Comparison of ENCODE assay signal across 9 mouse cellular contexts in the genomic region with DNA sequence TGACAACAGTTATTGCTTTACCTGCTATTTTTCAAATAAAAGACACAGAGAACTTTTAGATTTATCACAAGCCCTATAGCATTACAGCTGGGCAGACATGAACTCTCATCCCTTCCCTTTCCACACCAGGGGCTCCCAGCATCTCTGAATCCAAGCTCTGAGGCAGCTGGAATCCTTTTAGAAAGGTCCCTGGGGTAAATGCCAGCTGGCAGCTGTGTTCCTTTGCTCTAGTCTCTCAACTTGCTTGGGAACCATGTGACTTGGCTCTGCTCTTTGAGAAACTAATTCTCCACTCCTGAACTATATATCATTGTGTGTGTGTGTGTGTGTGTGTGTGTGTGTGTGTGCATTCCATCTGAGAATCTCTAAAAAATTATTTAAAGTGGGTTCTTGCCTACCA. TPM values are rescaled to one million over a fixed set of nuclear protein-coding genes. Genes with fewer than 3 reads are reported as not detected.
DNase-seq lines count a peak whose midpoint lies in the region; ATAC-seq lines count a peak whose summit lies in the region.
"Had no signal": no experiment of that assay in that cellular context is flagged by ENCODE, and none has a peak within 500 bp of the region (broad histone marks: within the 10 kb centered on the region; RNA-seq: fewer than 3 reads in every experiment).

No protein-coding gene starts in this region.

- H3K27ac ChIP-seq in forebrain, embryonic 16.5 days (ENCODE audit: low read length): no peak overlapping the region
- no peak overlapping the region for H3K27ac ChIP-seq in forebrain, embryonic 11.5 days (ENCODE audit: low read depth, low read length)
- H3K27ac ChIP-seq in kidney, embryonic 14.5 days (ENCODE audit: low read depth, low read length): no peak overlapping the region
- H3K27ac ChIP-seq in stomach, embryonic 15.5 days: no peak overlapping the region

- ATAC-seq in forebrain, embryonic 16.5 days: peak; percentile 43; the same call in 1 of the 2 replicates
- ATAC-seq in forebrain, embryonic 11.5 days (replicated peaks; ENCODE audit: low FRiP score): no peak
- peak; percentile 50; the same call in 1 of the 2 replicates for ATAC-seq in kidney, embryonic 14.5 days (ENCODE audit: low FRiP score, low TSS enrichment)
- 0 out of 2 replicates have a peak, but pooled peaks have one; percentile 50 for ATAC-seq in stomach, embryonic 15.5 days (ENCODE audit: insufficient read depth, low FRiP score, low read depth)

- no peaks in the 10 kb centered on the region for H3K36me3 ChIP-seq in forebrain, embryonic 16.5 days (ENCODE audit: control insufficient read depth, insufficient read depth)
- no peaks in the 10 kb centered on the region for H3K36me3 ChIP-seq in forebrain, embryonic 11.5 days (ENCODE audit: control insufficient read depth, insufficient read depth, low read length)
- H3K36me3 ChIP-seq in kidney, embryonic 14.5 days (ENCODE audit: control insufficient read depth, insufficient read depth, low read length): no peaks in the 10 kb centered on the region
- H3K36me3 ChIP-seq in stomach, embryonic 15.5 days: no peaks in the 10 kb centered on the region

- no peaks in the 10 kb centered on the region for H3K9me3 ChIP-seq in forebrain, embryonic 16.5 days (ENCODE audit: control insufficient read depth, low read length)
- no peaks in the 10 kb centered on the region for H3K9me3 ChIP-seq in forebrain, embryonic 11.5 days (ENCODE audit: control insufficient read depth, low read length)
- no peaks in the 10 kb centered on the region for H3K9me3 ChIP-seq in kidney, embryonic 14.5 days (ENCODE audit: control insufficient read depth, low read length)
- H3K9me3 ChIP-seq in stomach, embryonic 15.5 days: no peaks in the 10 kb centered on the region

- no peak overlapping the region for H3K4me2 ChIP-seq in forebrain, embryonic 16.5 days (ENCODE audit: low read length)
- H3K4me2 ChIP-seq in forebrain, embryonic 11.5 days (ENCODE audit: low read depth, low read length, severe bottlenecking): no peak overlapping the region
- no peak overlapping the region for H3K4me2 ChIP-seq in kidney, embryonic 14.5 days (replicated peaks; ENCODE audit: low read depth, low read length)
- H3K4me2 ChIP-seq in stomach, embryonic 15.5 days: no peak overlapping the region

- no peak overlapping the region for H3K9ac ChIP-seq in forebrain, embryonic 16.5 days (replicated peaks; ENCODE audit: low read depth, low read length)
- H3K9ac ChIP-seq in forebrain, embryonic 11.5 days (ENCODE audit: low read length): no peak overlapping the region
- no peak overlapping the region for H3K9ac ChIP-seq in kidney, embryonic 14.5 days (ENCODE audit: low read depth, low read length)
- H3K9ac ChIP-seq in stomach, embryonic 15.5 days: no peak overlapping the region

- no peak for DNase-seq in forebrain, embryonic 11.5 days (ENCODE audit: low spot score)
- DNase-seq in ovary, postnatal 14 days (ENCODE audit: low spot score): peak; percentile 15
- DNase-seq in ovary, adult 18-20 months (ENCODE audit: low spot score): no peak
- DNase-seq in frontal cortex, postnatal 10 days (ENCODE audit: low spot score in 2 of 2): no peak
- no peak for DNase-seq in frontal cortex, adult 2 months (ENCODE audit: extremely low spot score in 1 of 2, low spot score in 1 of 2)

- no peaks in the 10 kb centered on the region for H3K4me1 ChIP-seq in forebrain, embryonic 16.5 days (replicated peaks; ENCODE audit: control insufficient read depth, insufficient read depth, low read length)
- H3K4me1 ChIP-seq in forebrain, embryonic 11.5 days (replicated peaks; ENCODE audit: control insufficient read depth, insufficient read depth, low read length): no peaks in the 10 kb centered on the region
- H3K4me1 ChIP-seq in kidney, embryonic 14.5 days (ENCODE audit: control insufficient read depth, insufficient read depth, low read length): no peaks in the 10 kb centered on the region
- no peaks in the 10 kb centered on the region for H3K4me1 ChIP-seq in stomach, embryonic 15.5 days

- H3K27me3 ChIP-seq in forebrain, embryonic 16.5 days (replicated peaks; ENCODE audit: control insufficient read depth, insufficient read depth, low read length): no peaks in the 10 kb centered on the region
- no peaks in the 10 kb centered on the region for H3K27me3 ChIP-seq in forebrain, embryonic 11.5 days (ENCODE audit: control insufficient read depth, insufficient read depth, low read length)
- no peaks in the 10 kb centered on the region for H3K27me3 ChIP-seq in kidney, embryonic 14.5 days (ENCODE audit: control insufficient read depth, insufficient read depth, low read length)
- H3K27me3 ChIP-seq in stomach, embryonic 15.5 days (replicated peaks): no peaks in the 10 kb centered on the region
- H3K27me3 ChIP-seq: CH12.LX had no signal

- no peak overlapping the region for H3K4me3 ChIP-seq in forebrain, embryonic 16.5 days (replicated peaks; ENCODE audit: low read length)
- H3K4me3 ChIP-seq in forebrain, embryonic 11.5 days (ENCODE audit: low read depth, low read length): no peak overlapping the region
- H3K4me3 ChIP-seq in kidney, embryonic 14.5 days (ENCODE audit: low read length): no peak overlapping the region
- no peak overlapping the region for H3K4me3 ChIP-seq in stomach, embryonic 15.5 days (replicated peaks)

RNA-seq across cellular contexts. Expression of gene Ranbp6, which starts 50.0 kb away (rescaled TPM):
- polyA plus RNA-seq in forebrain, embryonic 16.5 days (2015; fragmentation: Nextera tagmentation; extraction: Ambion mirVana): 43.5 and 44.8 TPM in 2 replicates
- polyA plus RNA-seq in forebrain, embryonic 11.5 days (2014; fragmentation: Nextera tagmentation; extraction: Ambion mirVana): 29.0 and 32.9 TPM in 2 replicates
- polyA plus RNA-seq in kidney, embryonic 14.5 days (2014; fragmentation: Nextera tagmentation; extraction: Ambion mirVana): 10.2 and 22.4 TPM in 2 replicates
- polyA plus RNA-seq in stomach, embryonic 15.5 days (2015; fragmentation: Nextera tagmentation; extraction: Ambion mirVana): 14.4 and 15.7 TPM in 2 replicates
- polyA plus RNA-seq in frontal cortex, adult 2 months (2012; rRNA removed): 15.5 and 16.8 TPM in 2 replicates

RNA-seq across cellular contexts. Expression of gene 9930021J03Rik, which starts 57.0 kb away (rescaled TPM):
- 7.1 and 7.7 TPM in 2 replicates for polyA plus RNA-seq in forebrain, embryonic 16.5 days (2015; fragmentation: Nextera tagmentation; extraction: Ambion mirVana)
- 7.3 and 8.1 TPM in 2 replicates for polyA plus RNA-seq in forebrain, embryonic 11.5 days (2014; fragmentation: Nextera tagmentation; extraction: Ambion mirVana)
- 10.5 and 11.5 TPM in 2 replicates for polyA plus RNA-seq in kidney, embryonic 14.5 days (2014; fragmentation: Nextera tagmentation; extraction: Ambion mirVana)
- polyA plus RNA-seq in stomach, embryonic 15.5 days (2015; fragmentation: Nextera tagmentation; extraction: Ambion mirVana): 4.7 and 5.2 TPM in 2 replicates
- 25.5 and 32.5 TPM in 2 replicates for polyA plus RNA-seq in frontal cortex, adult 2 months (2012; rRNA removed)
